Mouse (Mus musculus) small intestine, adult 10 weeks (tissue): ENCODE measurements around the gene Gm11397. TPM values are rescaled to one million over a fixed set of nuclear protein-coding genes. Genes with fewer than 3 reads are reported as not detected.

ENCODE experiments used
- polyA plus RNA-seq: library from polyadenylated mRNA; stranded (reverse); fragments of 350-450 nt; fragmentation: Illumina TruSeq; extraction: RNeasy Lipid Tissue Mini Kit (QIAGEN cat#74804); gene quantifications from one replicate; pipeline ENCODE4 v1.2.3, GENCODE M21; 2014; ENCODE audit warnings: low replicate concordance

The Gm11397 gene
- polyA plus RNA-seq, result not detected

DNA sequence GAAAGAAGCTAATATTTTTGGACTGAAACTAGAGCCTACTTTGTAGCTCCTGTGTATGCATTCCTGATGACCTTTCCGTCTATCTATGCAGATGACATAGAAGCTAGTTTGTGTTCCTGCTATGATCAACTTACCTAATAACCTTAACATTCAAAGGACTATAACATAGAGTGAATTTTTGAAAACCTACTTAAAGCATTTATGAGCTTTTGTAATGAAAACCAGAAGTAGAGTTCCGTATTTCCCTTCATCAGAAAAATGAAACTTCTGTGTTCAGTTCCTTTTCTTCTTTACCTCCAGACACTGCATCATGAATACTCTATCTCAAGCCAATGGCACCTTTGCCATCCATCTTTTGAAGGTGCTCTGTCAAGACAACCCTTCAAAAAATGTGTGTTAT is at the start of gene Gm11397:
TSS of gene Gm11397 (plus strand) at position 301 of the 400 bp plus-strand sequence.

Other genes with a start within 250 kb of the Gm11397 start
- not detected for gene Serpinb9c, start 236.0 kb upstream of the Gm11397 start, polyA plus RNA-seq
- gene Serpinb9d, start 202.8 kb upstream of the Gm11397 start, polyA plus RNA-seq, result not detected
- gene Serpinb9e, start 146.1 kb upstream of the Gm11397 start, polyA plus RNA-seq, result not detected
- gene Serpinb9f, start 71.7 kb upstream of the Gm11397 start, polyA plus RNA-seq, result not detected
- gene Serpinb9g, start 89.0 kb downstream of the Gm11397 start, polyA plus RNA-seq, result not detected